Mouse (Mus musculus) lung, adult 18-20 months (tissue): Measurements from ENCODE around the gene Gm21173.
"Not testable (repeated sequence)": the region's sequence is repeated elsewhere in the genome, so short reads cannot be mapped to it uniquely, and the experiment has no call there.

Experiments used
- DNase-seq, 2 experiments: peaks; one replicate each; pipeline ENCODE4 v3.0.0; 2022; ENCODE audit warnings: mixed read lengths in 2 of 2

Gm21173 gene

DNA sequence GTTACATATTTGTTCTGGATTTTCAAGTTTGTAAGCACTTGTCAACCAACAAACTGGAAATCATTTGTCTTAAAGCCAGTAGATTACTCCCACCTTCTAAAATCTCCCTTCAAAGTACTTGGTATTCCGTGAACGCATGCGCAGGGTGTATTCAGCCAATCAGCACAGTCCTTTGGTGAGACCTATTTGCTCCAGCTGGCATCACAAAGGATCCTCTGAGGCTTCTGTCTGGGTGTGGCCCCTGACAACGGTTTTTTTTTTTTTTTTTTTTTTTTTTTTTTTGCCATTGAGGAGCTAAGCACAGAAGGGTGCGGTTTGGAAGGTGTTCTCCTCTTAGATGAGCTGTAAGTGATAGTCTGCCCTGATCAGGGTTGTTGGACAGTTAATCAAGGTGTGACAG, at the start of gene Gm21173:
Gene Gm21173, plus strand, starts transcription at position 301 of the 400 bp plus-strand sequence.
- DNase-seq = not testable (repeated sequence)
